ENCODE assay signal across 14 mouse cellular contexts in genomic region chrX:85496943-85497342, GRCm38 (mm10).
DNase-seq lines count a peak whose midpoint lies in the region; ATAC-seq lines count a peak whose summit lies in the region.
"Had no signal": no experiment of that assay in that cellular context is flagged by ENCODE, and none has a peak within 500 bp of the region (broad histone marks: within the 10 kb centered on the region; RNA-seq: fewer than 3 reads in every experiment).

No protein-coding gene starts in this region.

- no peak overlapping the region for H3K9ac ChIP-seq in kidney, embryonic 16.5 days (replicated peaks; ENCODE audit: low read length)
- H3K9ac ChIP-seq in forebrain, embryonic 13.5 days: no peak overlapping the region
- H3K9ac ChIP-seq: limb, embryonic 12.5 days had no signal

- no peaks in the 10 kb centered on the region for H3K36me3 ChIP-seq in kidney, embryonic 16.5 days (ENCODE audit: insufficient read depth, low read length)
- no peaks in the 10 kb centered on the region for H3K36me3 ChIP-seq in forebrain, embryonic 13.5 days (ENCODE audit: poor library complexity, severe bottlenecking)
- H3K36me3 ChIP-seq: hindbrain, embryonic 10.5 days; limb, embryonic 12.5 days had no signal

- no peak overlapping the region for H3K4me2 ChIP-seq in kidney, embryonic 16.5 days (replicated peaks; ENCODE audit: low read depth, low read length)
- H3K4me2 ChIP-seq in forebrain, embryonic 13.5 days: no peak overlapping the region
- H3K4me2 ChIP-seq: limb, embryonic 12.5 days had no signal

- no peak overlapping the region for H3K27ac ChIP-seq in kidney, embryonic 16.5 days (ENCODE audit: low read length)
- H3K27ac ChIP-seq in forebrain, embryonic 13.5 days: no peak overlapping the region
- H3K27ac ChIP-seq: hindbrain, embryonic 10.5 days; limb, embryonic 12.5 days; macrophage had no signal

- H3K27me3 ChIP-seq in kidney, embryonic 16.5 days (ENCODE audit: insufficient read depth, low read length): no peaks in the 10 kb centered on the region
- no peaks in the 10 kb centered on the region for H3K27me3 ChIP-seq in forebrain, embryonic 13.5 days
- H3K27me3 ChIP-seq: limb, embryonic 12.5 days had no signal

- H3K4me3 ChIP-seq in kidney, embryonic 16.5 days (ENCODE audit: low read length): no peak overlapping the region
- H3K4me3 ChIP-seq in forebrain, embryonic 13.5 days: no peak overlapping the region
- H3K4me3 ChIP-seq: hindbrain, embryonic 10.5 days; limb, embryonic 12.5 days; myocyte had no signal

- DNase-seq in adrenal gland, postnatal 10 days: peak; percentile 1
- no peak for DNase-seq in adrenal gland, postnatal 25 days
- DNase-seq in kidney, adult 11 months: peak; percentile 3
- DNase-seq in right cerebral cortex, postnatal 10 days (ENCODE audit: low spot score in 2 of 2): peak; percentile 18 to 26
- no peak for DNase-seq in right cerebral cortex, adult 18-20 months
- peak; percentile 15 for DNase-seq in yolk sac, embryonic 10.5 days (ENCODE audit: low spot score)
- DNase-seq: adrenal gland, postnatal 14 days; cerebellum, adult 2 months had no signal

- WGBS in kidney, embryonic 16.5 days: 79% methylated on average over 1 of the region's 1 CpGs
- WGBS in forebrain, embryonic 13.5 days: 88% methylated on average over 1 of the region's 1 CpGs

- H3K9me3 ChIP-seq in kidney, embryonic 16.5 days (ENCODE audit: low read length): no peaks in the 10 kb centered on the region
- no peaks in the 10 kb centered on the region for H3K9me3 ChIP-seq in forebrain, embryonic 13.5 days (replicated peaks)
- H3K9me3 ChIP-seq: hindbrain, embryonic 10.5 days; limb, embryonic 12.5 days had no signal

- ATAC-seq in kidney, embryonic 16.5 days (ENCODE audit: low FRiP score, low TSS enrichment): no peak
- ATAC-seq in forebrain, embryonic 13.5 days: no peak

- no peaks in the 10 kb centered on the region for H3K4me1 ChIP-seq in kidney, embryonic 16.5 days (ENCODE audit: insufficient read depth, low read length)
- H3K4me1 ChIP-seq in forebrain, embryonic 13.5 days: no peaks in the 10 kb centered on the region
- H3K4me1 ChIP-seq: hindbrain, embryonic 10.5 days; limb, embryonic 12.5 days had no signal

Comparison
In these comparisons a context has a peak if more than half of its experiments do, and no peak if none do; other contexts are left out.
1. DNase-seq: peak in adrenal gland, postnatal 10 days (single experiment), kidney, adult 11 months (single experiment), right cerebral cortex, postnatal 10 days (2 of 2) and yolk sac, embryonic 10.5 days (single experiment); none in adrenal gland, postnatal 25 days (single experiment) and right cerebral cortex, adult 18-20 months (single experiment).